In the genomic region with DNA sequence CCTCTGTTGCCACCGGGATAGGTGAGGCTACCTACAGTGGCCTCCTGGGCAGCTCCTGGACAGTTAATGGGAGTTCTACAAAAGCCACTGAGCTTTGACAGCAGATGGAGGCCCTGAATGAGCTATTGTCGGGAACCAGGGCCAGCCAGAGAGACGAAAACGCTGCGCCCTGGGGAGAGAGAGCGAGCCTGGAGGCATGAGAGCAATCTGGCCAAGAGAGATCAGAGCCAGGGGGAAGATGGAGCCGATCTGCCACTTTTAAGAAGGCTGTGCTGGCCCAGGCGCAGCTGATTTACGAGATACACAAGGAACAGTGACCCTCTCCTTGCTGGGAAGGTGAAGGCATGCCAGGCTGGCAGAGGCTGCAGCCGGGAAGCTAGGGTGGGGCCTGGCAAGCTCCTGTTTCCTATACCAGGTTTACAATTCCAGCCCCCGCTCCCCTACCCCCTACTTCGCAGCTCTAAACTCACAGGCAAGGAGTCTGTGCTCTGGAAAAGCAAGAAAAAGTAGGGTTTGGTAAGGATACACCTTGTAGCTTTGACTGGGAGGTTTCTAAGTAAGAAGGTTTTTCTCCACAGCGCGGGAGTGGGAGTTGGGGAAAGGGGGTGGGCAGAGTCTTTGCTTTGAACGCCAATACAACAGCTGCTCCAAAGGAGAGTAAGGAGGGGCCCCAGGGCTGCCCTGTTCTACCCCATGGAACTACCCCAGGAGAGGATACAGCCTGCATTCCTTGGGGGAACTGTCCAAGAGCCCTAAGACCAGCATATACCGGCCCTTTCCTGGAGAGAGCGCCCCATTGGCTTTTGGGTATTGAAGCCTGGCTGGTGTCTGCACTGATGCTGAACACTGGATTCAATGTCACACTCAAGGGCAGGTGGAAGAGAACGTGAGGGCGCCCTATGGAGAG, we compare ENCODE assay signal across 10 mouse cellular contexts. TPM values are rescaled to one million over a fixed set of nuclear protein-coding genes. Genes with fewer than 3 reads are reported as not detected.
A peak's percentile ranks its signal among the peaks of the same experiment; 100 is the strongest.
DNase-seq lines count a peak whose midpoint lies in the region; ATAC-seq and TF ChIP-seq lines count a peak whose summit lies in the region.
"Had no signal": no experiment of that assay in that cellular context is flagged by ENCODE, and none has a peak within 500 bp of the region (broad histone marks: within the 10 kb centered on the region; RNA-seq: fewer than 3 reads in every experiment).

No protein-coding gene starts in this region.

- no peak for TF ChIP-seq RAD21 in MEL (IDR thresholded peaks at IDR 0.05; ENCODE audit: low read depth, low read length)

- H3K79me2 ChIP-seq in MEL (ENCODE audit: control insufficient read depth, insufficient read depth, low read length, poor library complexity): no peaks in the 10 kb centered on the region

- peak; percentile 1 for ATAC-seq in heart, embryonic 12.5 days (ENCODE audit: insufficient number of reproducible peaks, low FRiP score)
- peak; percentile 42 for ATAC-seq in liver, embryonic 12.5 days
- ATAC-seq in midbrain, embryonic 13.5 days: no peak

- no peak for TF ChIP-seq EP300 in MEL (IDR thresholded peaks at IDR 0.05; ENCODE audit: low read depth in 1 of 2, low read length in 2 of 2)

- H3K9me3 ChIP-seq in heart, embryonic 12.5 days (replicated peaks): no peaks in the 10 kb centered on the region
- no peaks in the 10 kb centered on the region for H3K9me3 ChIP-seq in MEL (replicated peaks; ENCODE audit: insufficient read depth, low read length)
- H3K9me3 ChIP-seq in liver, embryonic 12.5 days (replicated peaks): no peaks in the 10 kb centered on the region
- no peaks in the 10 kb centered on the region for H3K9me3 ChIP-seq in midbrain, embryonic 13.5 days
- H3K9me3 ChIP-seq: midbrain, embryonic 10.5 days had no signal

- peaks cover 44% of the 10 kb centered on the region for H3K4me1 ChIP-seq in heart, embryonic 12.5 days (replicated peaks)
- H3K4me1 ChIP-seq in MEL (ENCODE audit: control insufficient read depth in 1 of 2, insufficient read depth in 2 of 2, low read length in 2 of 2): peaks cover 3 to 24% of the 10 kb centered on the region in 2 experiments; a peak in 3 of 4 replicates
- peaks cover 46% of the 10 kb centered on the region for H3K4me1 ChIP-seq in liver, embryonic 12.5 days
- H3K4me1 ChIP-seq in midbrain, embryonic 13.5 days (replicated peaks): no peaks in the 10 kb centered on the region

- peak overlapping the region; percentile 89 for H3K27ac ChIP-seq in heart, embryonic 12.5 days (ENCODE audit: poor library complexity, severe bottlenecking)
- peak overlapping the region; percentile 83 for H3K27ac ChIP-seq in MEL (ENCODE audit: control insufficient read depth, low read depth, low read length)
- peak overlapping the region; percentile 80 for H3K27ac ChIP-seq in liver, embryonic 12.5 days
- H3K27ac ChIP-seq in midbrain, embryonic 13.5 days: no peak overlapping the region
- H3K27ac ChIP-seq: midbrain, embryonic 10.5 days had no signal

- WGBS in heart, embryonic 12.5 days: 52% methylated on average over 19 of the region's 19 CpGs
- WGBS in liver, embryonic 12.5 days (ENCODE audit: insufficient replicate concordance): 52% methylated on average over 19 of the region's 19 CpGs
- 80% methylated on average over 19 of the region's 19 CpGs for WGBS in midbrain, embryonic 13.5 days

- H3K9ac ChIP-seq in heart, embryonic 12.5 days: peak overlapping the region; percentile 25
- peak overlapping the region; percentile 44 for H3K9ac ChIP-seq in MEL (ENCODE audit: control insufficient read depth, low read depth, low read length, poor library complexity, severe bottlenecking)
- peak overlapping the region; percentile 52 for H3K9ac ChIP-seq in liver, embryonic 12.5 days
- H3K9ac ChIP-seq in midbrain, embryonic 13.5 days (replicated peaks): no peak overlapping the region

- TF ChIP-seq CTCF in MEL (IDR thresholded peaks at IDR 0.05 in 2 of 3, conservative IDR thresholded peaks at IDR 0.05 in 1 of 3; ENCODE audit: control insufficient read depth in 1 of 3, insufficient read depth in 1 of 3, low read depth in 2 of 3, low read length in 3 of 3, poor library complexity in 1 of 3, severe bottlenecking in 1 of 3): no peak

- H3K36me3 ChIP-seq in heart, embryonic 12.5 days: peaks cover 66% of the 10 kb centered on the region
- peaks cover 0 to 17% of the 10 kb centered on the region in 2 experiments; a peak in 2 of 4 replicates for H3K36me3 ChIP-seq in MEL (ENCODE audit: control insufficient read depth in 1 of 2, insufficient read depth in 2 of 2, low read length in 2 of 2)
- peaks cover 92% of the 10 kb centered on the region for H3K36me3 ChIP-seq in liver, embryonic 12.5 days
- H3K36me3 ChIP-seq in midbrain, embryonic 13.5 days: peaks cover 77% of the 10 kb centered on the region

- no peak for TF ChIP-seq POLR2A in MEL (IDR thresholded peaks at IDR 0.05; ENCODE audit: control insufficient read depth in 1 of 2, insufficient read depth in 1 of 2, low read depth in 1 of 2, low read length in 2 of 2, poor library complexity in 1 of 2)

- H3K4me3 ChIP-seq in heart, embryonic 12.5 days: no peak overlapping the region
- no peak overlapping the region for H3K4me3 ChIP-seq in MEL (ENCODE audit: control insufficient read depth in 1 of 2, insufficient read depth in 1 of 2, low read depth in 2 of 2, low read length in 2 of 2)
- H3K4me3 ChIP-seq in liver, embryonic 12.5 days: peak overlapping the region; percentile 22; the same call in 1 of the 2 replicates
- H3K4me3 ChIP-seq in midbrain, embryonic 13.5 days (replicated peaks): no peak overlapping the region
- H3K4me3 ChIP-seq: midbrain, embryonic 10.5 days had no signal

- H3K27me3 ChIP-seq in heart, embryonic 12.5 days (replicated peaks): no peaks in the 10 kb centered on the region
- H3K27me3 ChIP-seq in MEL (ENCODE audit: control insufficient read depth in 1 of 2, insufficient read depth in 2 of 2, low read length in 2 of 2): no peaks in the 10 kb centered on the region
- no peaks in the 10 kb centered on the region for H3K27me3 ChIP-seq in liver, embryonic 12.5 days (replicated peaks)
- no peaks in the 10 kb centered on the region for H3K27me3 ChIP-seq in midbrain, embryonic 13.5 days

- no peak for DNase-seq in heart, adult 9 months (ENCODE audit: low spot score in 2 of 2)
- DNase-seq in MEL (ENCODE audit: low read depth, low spot score): no peak
- peak; percentile 73 to 76 for DNase-seq in cerebellum, postnatal 36 days
- DNase-seq in urinary bladder, postnatal 4 days (ENCODE audit: low spot score in 2 of 2): no peak
- DNase-seq in layer of hippocampus, adult 9-10 months (ENCODE audit: low spot score): no peak
- DNase-seq: adrenal gland, adult 8-10 months had no signal

- peak overlapping the region; percentile 14 for H3K4me2 ChIP-seq in heart, embryonic 12.5 days
- peak overlapping the region; percentile 54 for H3K4me2 ChIP-seq in liver, embryonic 12.5 days
- H3K4me2 ChIP-seq in midbrain, embryonic 13.5 days (replicated peaks): no peak overlapping the region

TF ChIP-seq in MEL, 35 proteins besides CTCF, POLR2A, EP300 and RAD21:
- no peak for TF ChIP-seq GABPA (IDR thresholded peaks at IDR 0.05; ENCODE audit: low read depth, low read length)
- TF ChIP-seq POLR2AphosphoS5 (IDR thresholded peaks at IDR 0.05; ENCODE audit: borderline replicate concordance, low read depth, low read length): no peak
- TF ChIP-seq MAFK (IDR thresholded peaks at IDR 0.05; ENCODE audit: borderline replicate concordance, low read depth, low read length): no peak
- TF ChIP-seq JUND (IDR thresholded peaks at IDR 0.05; ENCODE audit: low read depth, low read length): no peak
- no peak for TF ChIP-seq MAX (IDR thresholded peaks at IDR 0.05; ENCODE audit: low read length)
- no peak for TF ChIP-seq ZNF384 (IDR thresholded peaks at IDR 0.05; ENCODE audit: low read depth, low read length)
- TF ChIP-seq KAT2A (conservative IDR thresholded peaks at IDR 0.05; ENCODE audit: low read depth, low read length): no peak
- TF ChIP-seq CHD2 (IDR thresholded peaks at IDR 0.05; ENCODE audit: low read length): no peak
- TF ChIP-seq TCF12 (IDR thresholded peaks at IDR 0.05; ENCODE audit: low read depth, low read length): no peak
- TF ChIP-seq ZMIZ1 (IDR thresholded peaks at IDR 0.05; ENCODE audit: low read depth, low read length): no peak

RNA-seq across cellular contexts. Expression of gene Coro1c, which starts 42.5 kb away (rescaled TPM):
- polyA plus RNA-seq in heart, embryonic 12.5 days (2016; fragmentation: Nextera tagmentation; extraction: Ambion mirVana): 137 and 141 TPM in 2 replicates
- total RNA-seq in MEL (2012; rRNA removed): 103 TPM in 2 replicates
- 100 to 1,000 TPM in 1 of 2 experiments, 10 to 100 TPM in 1; 77.3 to 158 TPM for polyA plus RNA-seq in MEL (2012; ENCODE audit: insufficient read depth in 1 of 2, insufficient read length in 2 of 2, low read depth in 1 of 2, low replicate concordance in 2 of 2, missing spikeins in 1 of 2)
- 78.7 and 78.8 TPM in 2 replicates for polyA plus RNA-seq in liver, embryonic 12.5 days (2016; fragmentation: Nextera tagmentation; extraction: Ambion mirVana)
- 214 and 215 TPM in 2 replicates for polyA plus RNA-seq in midbrain, embryonic 13.5 days (2015; fragmentation: Nextera tagmentation; extraction: Ambion mirVana)

RNA-seq across cellular contexts. Expression of gene Ssh1, which starts 42.7 kb away (rescaled TPM):
- polyA plus RNA-seq in heart, embryonic 12.5 days (2016; fragmentation: Nextera tagmentation; extraction: Ambion mirVana): 19.0 and 21.4 TPM in 2 replicates
- total RNA-seq in MEL (2012; rRNA removed): 2.3 and 4.0 TPM in 2 replicates
- polyA plus RNA-seq in MEL (2012; ENCODE audit: insufficient read depth in 1 of 2, insufficient read length in 2 of 2, low read depth in 1 of 2, low replicate concordance in 2 of 2, missing spikeins in 1 of 2): 1 to 10 TPM in 1 of 2 experiments, not detected in 1; 6.8 TPM
- 8.9 and 10.9 TPM in 2 replicates for polyA plus RNA-seq in liver, embryonic 12.5 days (2016; fragmentation: Nextera tagmentation; extraction: Ambion mirVana)
- 14.3 and 17.2 TPM in 2 replicates for polyA plus RNA-seq in midbrain, embryonic 13.5 days (2015; fragmentation: Nextera tagmentation; extraction: Ambion mirVana)

RNA-seq across cellular contexts. Expression of gene Dao, which starts 52.5 kb away (rescaled TPM):
- polyA plus RNA-seq in heart, embryonic 12.5 days (2016; fragmentation: Nextera tagmentation; extraction: Ambion mirVana): not detected in 2 replicates
- total RNA-seq in MEL (2012; rRNA removed): not detected in 2 replicates
- under 1 TPM in 1 of 2 experiments, not detected in 1; 0.04 TPM for polyA plus RNA-seq in MEL (2012; ENCODE audit: insufficient read depth in 1 of 2, insufficient read length in 2 of 2, low read depth in 1 of 2, low replicate concordance in 2 of 2, missing spikeins in 1 of 2)
- polyA plus RNA-seq in liver, embryonic 12.5 days (2016; fragmentation: Nextera tagmentation; extraction: Ambion mirVana): not detected in 2 replicates
- not detected in 2 replicates for polyA plus RNA-seq in midbrain, embryonic 13.5 days (2015; fragmentation: Nextera tagmentation; extraction: Ambion mirVana)
- total RNA-seq: adrenal gland, adult 8-10 months had no signal
- polyA plus RNA-seq: midbrain, embryonic 10.5 days had no signal

Comparison
In these comparisons a context has a peak if more than half of its experiments do, and no peak if none do; other contexts are left out.
1. DNase-seq: peak in cerebellum, postnatal 36 days (2 of 2); none in heart, adult 9 months (0 of 2), MEL (single experiment), urinary bladder, postnatal 4 days (0 of 2) and layer of hippocampus, adult 9-10 months (single experiment).